Mouse (Mus musculus): ENCODE measurements at regions not wholly inside any gene's neighbourhood (a gene's known extent, or its start where the extent isn't known, plus 50 kb on each side); places are given as distances from the start of the nearest gene placed in this dataset.

GRCm38 (mm10) chr1:163560276-163560943 is 156.9 kb upstream of the Gorab start:
- no peak for DNase-seq (ENCODE audit: low spot score in 2 of 2)

DNA sequence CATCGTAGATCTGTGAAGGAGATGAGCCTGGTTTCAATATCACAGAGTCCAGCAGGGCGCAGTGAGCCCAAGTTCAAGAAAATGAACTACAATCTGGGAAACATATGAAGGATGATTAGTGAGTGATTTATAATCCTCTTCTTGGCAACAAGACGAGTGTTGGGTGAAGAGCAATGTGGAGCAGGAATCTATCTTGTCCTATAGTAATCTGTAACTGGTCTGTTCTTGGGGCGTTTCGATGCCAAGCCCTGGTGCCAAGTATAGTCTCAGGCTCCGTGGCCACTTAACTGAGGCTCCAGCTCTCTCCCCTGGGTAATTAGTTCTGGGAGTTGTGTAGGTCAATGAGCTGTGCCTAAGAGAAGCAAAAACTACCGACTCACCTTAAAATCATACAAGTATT is 154.4 kb upstream of the Gorab start:
- DNase-seq (ENCODE audit: low spot score in 2 of 2): no peak

GRCm38 (mm10) chr1:163555185-163555584 is 151.7 kb upstream of the Gorab start:
- DNase-seq (ENCODE audit: low spot score in 2 of 2): no peak

DNA sequence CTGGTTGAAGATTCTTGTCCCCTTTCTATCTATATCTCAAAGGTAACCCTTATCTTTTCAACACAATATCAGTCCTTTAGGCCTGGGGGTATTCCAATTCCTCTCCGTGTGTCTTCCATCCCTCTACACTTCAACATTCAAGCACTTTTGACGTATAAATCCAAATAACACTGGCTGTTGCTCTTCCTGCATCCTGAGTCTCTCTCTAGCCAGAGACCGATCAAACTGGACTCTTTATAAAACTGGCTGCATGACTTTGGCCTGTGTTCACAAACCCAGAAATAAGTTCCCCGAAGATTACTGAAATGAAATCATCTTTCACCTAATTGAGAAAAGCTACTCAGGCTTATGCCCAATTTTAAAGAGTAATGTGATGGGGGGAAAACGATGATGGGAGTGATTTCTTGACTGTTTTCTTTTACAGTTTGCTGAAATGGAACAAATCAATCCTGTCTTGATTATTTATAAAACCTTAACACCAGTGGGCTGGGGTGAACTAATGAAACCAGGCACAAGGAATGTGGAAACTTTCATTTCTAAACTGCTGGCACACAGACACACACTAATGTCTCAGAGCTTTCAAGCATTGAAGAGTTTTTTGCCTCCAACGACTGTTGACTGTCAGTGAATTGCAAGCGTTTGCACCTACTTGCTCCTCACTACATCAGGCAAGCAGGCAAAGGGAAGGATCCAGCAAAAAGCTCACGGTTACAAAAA is 135.5 kb upstream of the Gorab start:
- no peak for DNase-seq (ENCODE audit: low spot score in 2 of 2)

- DNase-seq (ENCODE audit: low spot score in 2 of 2): no peak
Observed at GRCm38 (mm10) chr1:163530563-163530962, 127.1 kb upstream of the Gorab start.

DNA sequence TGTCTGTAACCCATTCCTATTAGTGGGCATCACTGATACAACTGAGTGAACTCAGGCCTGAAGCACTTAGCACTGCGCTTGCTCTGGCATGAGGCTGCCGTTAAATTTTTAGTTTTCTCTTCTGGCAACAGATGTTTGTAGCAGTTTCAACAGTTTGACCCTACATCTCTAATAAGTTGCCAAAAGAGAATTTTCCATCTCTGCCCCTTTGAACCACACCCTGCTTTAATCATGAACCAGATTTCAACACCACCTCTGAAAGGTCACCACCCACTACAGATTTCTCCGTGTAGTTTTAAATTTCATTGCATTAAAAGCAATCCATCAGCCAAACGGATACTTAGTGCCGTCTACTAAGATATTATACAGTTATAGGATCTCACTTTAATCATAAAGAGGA is 114.5 kb upstream of the Gorab start:
- DNase-seq (ENCODE audit: low spot score in 2 of 2): no peak

GRCm38 (mm10) chr1:163512847-163513246 is 109.4 kb upstream of the Gorab start:
- DNase-seq (ENCODE audit: low spot score in 2 of 2): no peak

DNA sequence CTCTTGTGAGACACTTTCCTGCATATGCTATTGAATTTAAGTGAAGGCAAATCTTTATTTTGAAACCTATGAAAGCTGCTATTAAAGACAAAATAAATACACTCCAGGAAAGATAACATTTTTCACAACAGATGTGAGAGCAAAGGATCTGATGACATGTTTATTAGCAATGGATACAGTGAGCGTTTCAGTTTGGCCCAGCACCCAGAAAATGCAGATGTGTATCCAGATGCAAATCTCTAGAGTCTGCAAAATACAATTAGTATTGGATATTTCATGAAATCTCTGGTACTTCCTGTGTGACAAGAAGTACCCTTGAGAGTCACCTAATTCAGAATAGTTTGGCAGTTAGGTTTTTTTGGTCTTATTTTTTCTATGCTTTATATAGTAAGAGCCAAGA is 108.5 kb upstream of the Gorab start:
- DNase-seq (ENCODE audit: low spot score in 2 of 2): no peak

- no peak for DNase-seq (ENCODE audit: low spot score in 2 of 2)
Observed at GRCm38 (mm10) chr1:163505035-163505434, 101.6 kb upstream of the Gorab start.

DNA sequence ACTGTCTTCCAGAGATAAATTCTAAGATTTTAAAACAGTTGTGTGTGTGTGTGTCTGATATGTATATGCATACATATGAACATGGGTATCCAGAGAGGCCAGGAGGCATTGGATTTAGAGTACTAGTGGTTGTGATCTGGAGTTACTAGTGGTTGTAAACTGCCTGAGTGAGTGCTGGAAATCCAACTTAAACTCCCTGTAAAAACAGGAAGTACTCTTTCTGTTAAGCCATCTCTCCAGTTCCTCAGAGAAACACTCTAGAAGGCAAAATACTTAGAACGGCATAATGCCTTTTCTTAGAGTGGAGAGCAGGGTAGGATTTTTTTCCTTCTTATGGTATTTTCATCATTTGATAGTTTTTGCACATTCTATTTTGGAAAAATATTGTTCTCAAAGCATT is 99.1 kb upstream of the Gorab start:
- no peak for DNase-seq (ENCODE audit: low spot score in 2 of 2)

GRCm38 (mm10) chr1:163498398-163498958 is 95.0 kb upstream of the Gorab start:
- no peak for DNase-seq (ENCODE audit: low spot score in 2 of 2)

- no peak for DNase-seq (ENCODE audit: low spot score in 2 of 2)
Observed at GRCm38 (mm10) chr1:163496416-163496815, 92.9 kb upstream of the Gorab start.

DNA sequence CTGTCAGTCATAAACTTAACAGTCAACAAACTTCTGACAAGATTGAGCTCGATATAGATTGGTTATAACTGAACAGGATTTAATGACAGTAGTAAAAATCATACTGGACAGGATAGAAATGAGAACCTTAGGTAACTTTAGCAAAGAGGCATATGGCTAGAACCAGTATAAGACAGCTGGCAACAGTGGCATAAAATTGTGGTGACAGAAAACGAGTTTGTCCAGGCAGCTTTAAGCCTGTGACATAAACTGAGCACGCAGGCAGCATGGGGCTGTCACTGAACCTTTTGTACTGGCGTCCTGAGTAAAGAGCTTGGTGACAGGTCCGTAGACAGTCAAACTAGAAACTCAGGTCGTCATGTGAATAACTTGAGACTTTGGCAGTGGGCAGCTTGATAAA is 85.1 kb upstream of the Gorab start:
- DNase-seq (ENCODE audit: low spot score in 2 of 2): no peak

DNA sequence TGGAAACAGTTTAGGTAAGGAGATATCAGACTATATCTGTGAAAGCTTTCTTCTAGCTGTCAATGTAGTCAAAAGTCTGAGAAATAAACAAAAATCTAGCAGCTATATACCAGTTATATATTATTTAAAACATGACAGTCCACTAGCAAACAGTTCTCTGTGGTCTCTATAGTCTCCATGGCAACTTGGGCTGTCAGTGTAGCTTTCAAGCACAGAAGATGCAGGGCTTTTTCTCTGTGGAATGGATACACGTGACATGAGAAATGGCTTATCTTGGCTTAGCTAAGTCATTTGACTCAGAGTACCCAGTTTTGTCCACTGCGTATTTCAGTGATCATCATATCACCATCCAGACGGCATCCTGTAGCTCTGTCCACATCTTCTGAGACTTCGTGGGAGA is 84.6 kb upstream of the Gorab start:
- no peak for DNase-seq (ENCODE audit: low spot score in 2 of 2)

DNA sequence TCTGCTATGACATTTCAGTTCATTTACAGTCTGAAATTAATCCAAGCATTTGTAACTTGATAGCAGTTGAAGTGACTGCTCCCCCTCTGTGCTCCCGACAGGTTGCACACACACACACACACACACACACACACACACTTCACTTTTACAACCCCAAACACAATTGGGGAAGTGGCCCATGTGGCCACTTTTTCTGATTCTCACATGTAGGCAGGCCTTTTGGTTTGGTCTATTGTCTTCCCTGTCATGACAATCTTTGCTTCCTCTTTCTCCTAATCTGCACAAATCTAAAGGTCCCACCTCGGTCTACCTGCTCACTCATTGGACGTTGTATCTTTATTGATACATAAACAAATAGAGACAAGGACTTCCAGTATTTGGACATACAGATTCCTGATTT is 79.6 kb upstream of the Gorab start:
- DNase-seq (ENCODE audit: low spot score in 2 of 2): no peak

GRCm38 (mm10) chr1:163477478-163478167 is 74.2 kb upstream of the Gorab start:
- no peak for DNase-seq (ENCODE audit: low spot score in 2 of 2)

- no peak for DNase-seq (ENCODE audit: low spot score in 2 of 2)
Observed at GRCm38 (mm10) chr1:163461194-163461593, 57.7 kb upstream of the Gorab start.

DNA sequence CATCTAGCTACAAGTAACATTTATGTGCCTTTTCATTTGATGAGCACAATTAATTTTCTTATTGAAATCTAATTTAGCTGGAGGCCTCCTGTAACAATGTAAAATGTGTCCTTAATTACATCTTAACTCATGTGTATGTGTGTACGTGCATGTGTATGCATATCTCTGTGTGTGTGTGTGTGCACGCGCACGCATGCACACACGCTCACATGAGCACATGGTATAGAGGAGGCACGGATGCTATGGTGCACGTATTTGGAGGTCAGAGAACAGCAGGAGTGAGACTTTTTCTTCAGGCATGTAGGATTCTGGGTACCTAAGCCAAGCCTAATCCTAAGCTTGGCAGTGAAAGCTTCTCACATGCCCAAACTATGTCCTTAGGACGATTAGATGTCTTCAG is 52.9 kb upstream of the Gorab start:
- DNase-seq (ENCODE audit: low spot score in 2 of 2): no peak

All from adrenal gland, adult 18-20 months (tissue).